Mouse (Mus musculus) hindbrain, embryonic 10.5 days (tissue): ENCODE measurements at regions not wholly inside any gene's neighbourhood (a gene's known extent, or its start where the extent isn't known, plus 50 kb on each side); places are given as distances from the start of the nearest gene placed in this dataset.

ENCODE experiments used
- DNase-seq: peaks from one replicate; pipeline ENCODE4 v3.0.0-alpha.2; 2017; ENCODE audit warnings: low spot score
- H3K27ac ChIP-seq: fragments of 300-500 bp; sonication (generic); 2 replicates; pipeline ENCODE4 v1.5.1; 2016; ENCODE audit warnings: mild to moderate bottlenecking, moderate library complexity
- H3K27me3 ChIP-seq: fragments of 300-500 bp; sonication (generic); 2 replicates; pipeline ENCODE4 v1.6.1; 2016; ENCODE audit warnings: mild to moderate bottlenecking; ENCODE audit not compliant: poor library complexity, insufficient read depth, severe bottlenecking
- H3K36me3 ChIP-seq: fragments of 300-500 bp; sonication (generic); 2 replicates; pipeline ENCODE4 v1.6.1; 2016; ENCODE audit warnings: mild to moderate bottlenecking, moderate library complexity
- H3K4me1 ChIP-seq: fragments of 300-500 bp; sonication (generic); replicated peaks from 2 replicates; pipeline ENCODE4 v1.6.1; 2016; ENCODE audit warnings: mild to moderate bottlenecking
- H3K4me3 ChIP-seq: fragments of 300-500 bp; sonication (generic); 2 replicates; pipeline ENCODE4 v1.5.1; 2016; ENCODE audit warnings: mild to moderate bottlenecking, moderate library complexity
- H3K9me3 ChIP-seq: fragments of 300-500 bp; sonication (generic); 2 replicates; pipeline ENCODE4 v1.6.1; 2016; ENCODE audit warnings: mild to moderate bottlenecking, moderate library complexity
- WGBS: fragments of 180-500 bp; shearing (Covaris S2); methylation state at CpG from one replicate; pipeline ENCODE4 v1.1.7; 2016; 5-methylcytosine and 5-hydroxymethylcytosine counted together

GRCm38 (mm10) chr13:31328756-31329155 lies 227.2 kb upstream of the Foxq1 start:
- 85% methylated on average over 8 of the region's 8 CpGs for WGBS
- Histone ChIP-seq H3K9me3 (no peaks in the 10 kb centered on the region), H3K27me3 (no peaks in the 10 kb centered on the region), H3K27ac (no peak overlapping the region), H3K36me3 (no peaks in the 10 kb centered on the region), H3K4me3 (no peak overlapping the region), H3K4me1 (0 out of 2 replicates have a peak, but pooled peaks cover 6% of the 10 kb centered on the region)
- no peak for DNase-seq

GRCm38 (mm10) chr13:31330731-31331130 lies 225.2 kb upstream of the Foxq1 start:
- no peak for DNase-seq
- 94% methylated on average over 5 of the region's 5 CpGs for WGBS
- Histone ChIP-seq H3K27ac (no peak overlapping the region), H3K4me1 (0 out of 2 replicates have a peak, but pooled peaks cover 6% of the 10 kb centered on the region), H3K9me3 (no peaks in the 10 kb centered on the region), H3K4me3 (no peak overlapping the region), H3K36me3 (no peaks in the 10 kb centered on the region), H3K27me3 (no peaks in the 10 kb centered on the region)

- Histone ChIP-seq H3K4me1 (no peaks in the 10 kb centered on the region), H3K27me3 (no peaks in the 10 kb centered on the region), H3K9me3 (no peaks in the 10 kb centered on the region), H3K4me3 (no peak overlapping the region), H3K36me3 (no peaks in the 10 kb centered on the region), H3K27ac (no peak overlapping the region)
- WGBS, result 87% methylated on average over 3 of the region's 3 CpGs
- no peak for DNase-seq
Measured at GRCm38 (mm10) chr13:31334981-31335380, 221.0 kb upstream of the Foxq1 start.

GRCm38 (mm10) chr13:31337631-31338030 lies 218.3 kb upstream of the Foxq1 start:
- Histone ChIP-seq H3K4me1 (no peaks in the 10 kb centered on the region), H3K36me3 (no peaks in the 10 kb centered on the region), H3K27ac (no peak overlapping the region), H3K4me3 (no peak overlapping the region), H3K9me3 (no peaks in the 10 kb centered on the region), H3K27me3 (no peaks in the 10 kb centered on the region)
- no peak for DNase-seq
- 77% methylated on average over 6 of the region's 6 CpGs for WGBS

- Histone ChIP-seq H3K4me1 (no peaks in the 10 kb centered on the region), H3K27me3 (no peaks in the 10 kb centered on the region), H3K9me3 (no peaks in the 10 kb centered on the region), H3K36me3 (no peaks in the 10 kb centered on the region), H3K4me3 (no peak overlapping the region), H3K27ac (no peak overlapping the region)
- DNase-seq, result no peak
- 91% methylated on average over 7 of the region's 7 CpGs for WGBS
Measured at GRCm38 (mm10) chr13:31339386-31339785, 216.5 kb upstream of the Foxq1 start.

- Histone ChIP-seq H3K36me3 (no peaks in the 10 kb centered on the region), H3K27me3 (no peaks in the 10 kb centered on the region), H3K4me3 (no peak overlapping the region), H3K4me1 (no peaks in the 10 kb centered on the region), H3K9me3 (peaks cover under 1% of the 10 kb centered on the region; the same call in 1 of the 2 replicates), H3K27ac (no peak overlapping the region)
- DNase-seq, result no peak
- WGBS, result 70% methylated on average over 2 of the region's 2 CpGs
Measured at GRCm38 (mm10) chr13:31339901-31340300, 216.0 kb upstream of the Foxq1 start.

GRCm38 (mm10) chr13:31340363-31340948 lies 215.5 kb upstream of the Foxq1 start:
- 86% methylated on average over 7 of the region's 7 CpGs for WGBS

GRCm38 (mm10) chr13:31341282-31342100 lies 214.4 kb upstream of the Foxq1 start:
- H3K9me3 ChIP-seq, result peaks cover 5% of the 10 kb centered on the region; the same call in 1 of the 2 replicates
- no peak for DNase-seq
- no peaks in the 10 kb centered on the region for H3K27me3 ChIP-seq
- H3K27ac ChIP-seq, result no peak overlapping the region
- H3K4me3 ChIP-seq, result no peak overlapping the region
- H3K36me3 ChIP-seq, result no peaks in the 10 kb centered on the region
- no peaks in the 10 kb centered on the region for H3K4me1 ChIP-seq
- WGBS, result 87% methylated on average over 15 of the region's 15 CpGs

More at GRCm38 (mm10) chr13:31340363-31340948, 215.5 kb upstream of the Foxq1 start:
- H3K27me3 ChIP-seq, result no peaks in the 10 kb centered on the region
- no peak overlapping the region for H3K4me3 ChIP-seq
- no peak overlapping the region for H3K27ac ChIP-seq
- peaks cover 5% of the 10 kb centered on the region; the same call in 1 of the 2 replicates for H3K9me3 ChIP-seq
- no peaks in the 10 kb centered on the region for H3K4me1 ChIP-seq
- H3K36me3 ChIP-seq, result no peaks in the 10 kb centered on the region
- no peak for DNase-seq

GRCm38 (mm10) chr13:31346205-31346604 lies 209.7 kb upstream of the Foxq1 start:
- no peak overlapping the region for H3K4me3 ChIP-seq
- 80% methylated on average over 1 of the region's 1 CpGs for WGBS
- no peak overlapping the region for H3K27ac ChIP-seq
- no peaks in the 10 kb centered on the region for H3K27me3 ChIP-seq
- no peaks in the 10 kb centered on the region for H3K4me1 ChIP-seq
- H3K9me3 ChIP-seq, result peaks cover 5% of the 10 kb centered on the region; the same call in 1 of the 2 replicates
- no peak for DNase-seq
- H3K36me3 ChIP-seq, result no peaks in the 10 kb centered on the region

- no peak overlapping the region for H3K27ac ChIP-seq
- 88% methylated on average over 2 of the region's 2 CpGs for WGBS
Measured at GRCm38 (mm10) chr13:31347000-31347399, 208.9 kb upstream of the Foxq1 start.

GRCm38 (mm10) chr13:31349671-31350070 lies 206.3 kb upstream of the Foxq1 start:
- Histone ChIP-seq H3K27me3 (no peaks in the 10 kb centered on the region), H3K9me3 (peaks cover 5% of the 10 kb centered on the region; the same call in 1 of the 2 replicates), H3K27ac (no peak overlapping the region), H3K4me1 (no peaks in the 10 kb centered on the region), H3K4me3 (no peak overlapping the region), H3K36me3 (no peaks in the 10 kb centered on the region)
- 85% methylated on average over 2 of the region's 2 CpGs for WGBS
- DNase-seq, result no peak

More at GRCm38 (mm10) chr13:31347000-31347399, 208.9 kb upstream of the Foxq1 start:
- no peaks in the 10 kb centered on the region for H3K27me3 ChIP-seq
- no peaks in the 10 kb centered on the region for H3K4me1 ChIP-seq
- no peaks in the 10 kb centered on the region for H3K36me3 ChIP-seq
- H3K4me3 ChIP-seq, result no peak overlapping the region
- no peak for DNase-seq
- peaks cover 5% of the 10 kb centered on the region; the same call in 1 of the 2 replicates for H3K9me3 ChIP-seq

GRCm38 (mm10) chr13:31351481-31351880 lies 204.5 kb upstream of the Foxq1 start:
- no peak for DNase-seq
- Histone ChIP-seq H3K27ac (no peak overlapping the region), H3K36me3 (no peaks in the 10 kb centered on the region), H3K9me3 (no peaks in the 10 kb centered on the region; the same call in 1 of the 2 replicates), H3K4me3 (no peak overlapping the region), H3K4me1 (no peaks in the 10 kb centered on the region), H3K27me3 (no peaks in the 10 kb centered on the region)

- 81% methylated on average over 5 of the region's 5 CpGs for WGBS
- no peaks in the 10 kb centered on the region; the same call in 1 of the 2 replicates for H3K9me3 ChIP-seq
- no peak for DNase-seq
- no peak overlapping the region for H3K4me3 ChIP-seq
- H3K27ac ChIP-seq, result no peak overlapping the region
- H3K4me1 ChIP-seq, result no peaks in the 10 kb centered on the region
- no peaks in the 10 kb centered on the region for H3K36me3 ChIP-seq
- H3K27me3 ChIP-seq, result no peaks in the 10 kb centered on the region
Measured at GRCm38 (mm10) chr13:31352825-31353224, 203.1 kb upstream of the Foxq1 start.
